Mouse (Mus musculus) bone marrow macrophage, adult 2 months (primary cell): ENCODE data around the gene Ralgds. TPM values are rescaled to one million over a fixed set of nuclear protein-coding genes. Genes with fewer than 3 reads are reported as not detected.
"Not testable (repeated sequence)": the region's sequence is repeated elsewhere in the genome, so short reads cannot be mapped to it uniquely, and the experiment has no call there.

Experiments used
- H3K27ac ChIP-seq: 2 replicates; pipeline ENCODE4 v1.5.1; 2012; ENCODE audit warnings: low read depth, low read length; ENCODE audit not compliant: insufficient read depth
- H3K4me1 ChIP-seq: 2 replicates; pipeline ENCODE4 v1.6.1; 2012; ENCODE audit warnings: low read length; ENCODE audit not compliant: control insufficient read depth, insufficient read depth
- H3K4me3 ChIP-seq: 2 replicates; pipeline ENCODE4 v1.5.1; 2012; ENCODE audit warnings: mild to moderate bottlenecking, low read length, moderate library complexity; ENCODE audit not compliant: insufficient read depth
- CTCF ChIP-seq: IDR thresholded peaks from 2 replicates; pipeline ENCODE4 v1.5.1; 2012; ENCODE audit warnings: low read depth, mild to moderate bottlenecking, low read length, moderate library complexity
- POLR2A ChIP-seq: IDR thresholded peaks from 2 replicates; pipeline ENCODE4 v1.6.1; 2012; ENCODE audit warnings: mild to moderate bottlenecking, low read depth, low read length, borderline replicate concordance
- polyA plus RNA-seq: library from polyadenylated mRNA; stranded (reverse); fragments of >200 nt; gene quantifications from 2 replicates; pipeline ENCODE4 v1.2.4, GENCODE M21; 2012; ENCODE audit not compliant: missing spikeins, insufficient read depth, insufficient read length

Gene Ralgds
- polyA plus RNA-seq, 1 experiment, result 37.0 TPM

DNA sequence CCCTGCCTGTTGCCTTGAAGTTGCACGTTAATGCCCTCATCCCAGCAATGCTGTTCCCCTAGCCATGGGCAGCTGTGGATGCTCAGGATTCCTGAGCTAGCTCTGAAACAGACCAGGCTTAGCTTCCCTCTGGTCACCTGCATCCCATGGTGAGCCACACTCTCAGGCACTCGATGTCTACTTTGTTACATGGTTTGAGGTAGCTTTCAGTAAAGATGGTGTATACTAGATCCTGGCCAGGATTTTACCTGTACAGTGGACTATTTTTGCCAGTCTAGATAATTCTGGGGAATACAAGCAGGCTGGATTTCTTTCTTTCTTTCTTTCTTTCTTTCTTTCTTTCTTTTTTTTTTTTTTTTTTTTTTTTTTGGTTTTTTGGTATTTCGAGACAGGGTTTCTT lies 7.1 kb upstream of the Ralgds start, which contains the start of gene Gm10134:
Gene Gm10134, plus strand, starts transcription at position 301 of the 400 bp plus-strand sequence.
- Histone ChIP-seq H3K4me1 (no peaks in the 10 kb centered on the region), H3K27ac (no peak within 1 kb of the TSS), H3K4me3 (no peak within 1 kb of the TSS)
- TF ChIP-seq POLR2A (no peak), CTCF (no peak)

DNA sequence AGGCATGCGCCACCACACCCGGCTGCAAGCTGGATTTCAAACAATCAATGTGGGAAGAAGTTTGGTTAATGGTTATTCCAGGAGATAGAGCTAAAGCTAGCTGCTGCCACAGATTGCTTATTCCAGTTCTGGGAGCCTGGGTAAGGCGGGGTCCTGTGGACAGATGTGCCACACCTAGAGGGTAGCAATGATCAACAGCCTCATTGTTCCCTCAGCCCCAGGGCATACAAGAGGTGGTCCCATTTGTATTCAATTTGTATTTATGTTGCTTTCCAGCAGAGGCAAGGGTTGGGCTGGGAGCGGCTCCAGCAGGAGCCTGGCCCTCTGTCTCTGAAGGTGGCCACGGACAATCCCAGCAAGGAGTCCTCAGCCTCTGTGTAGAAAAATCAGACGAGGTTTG lies 6.6 kb upstream of the Ralgds start:
- no peak overlapping the region for H3K27ac ChIP-seq
- H3K4me1 ChIP-seq, result no peaks in the 10 kb centered on the region
- TF ChIP-seq POLR2A, result no peak
- no peak for TF ChIP-seq CTCF
- no peak overlapping the region for H3K4me3 ChIP-seq

DNA sequence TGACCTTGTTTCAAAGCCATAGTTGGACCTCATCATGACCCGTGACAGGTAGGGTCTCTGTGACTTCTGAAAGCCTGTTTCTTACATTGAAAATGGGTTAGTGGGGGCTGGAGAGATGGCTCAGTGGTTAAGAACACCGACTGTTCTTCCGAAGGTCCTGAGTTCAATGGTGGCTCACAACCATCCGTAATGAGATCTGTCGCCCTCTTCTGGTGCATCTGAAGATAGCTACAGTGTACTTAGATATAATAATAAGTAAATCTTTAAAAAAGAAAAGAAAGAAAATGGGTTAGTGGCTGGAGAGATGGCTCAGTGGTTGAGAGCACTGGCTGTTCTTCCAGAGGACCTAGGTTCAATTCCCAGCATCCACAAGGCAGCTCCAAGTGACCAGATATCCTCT lies 1.3 kb upstream of the Ralgds start:
- H3K4me1 ChIP-seq, result not testable (repeated sequence)

DNA sequence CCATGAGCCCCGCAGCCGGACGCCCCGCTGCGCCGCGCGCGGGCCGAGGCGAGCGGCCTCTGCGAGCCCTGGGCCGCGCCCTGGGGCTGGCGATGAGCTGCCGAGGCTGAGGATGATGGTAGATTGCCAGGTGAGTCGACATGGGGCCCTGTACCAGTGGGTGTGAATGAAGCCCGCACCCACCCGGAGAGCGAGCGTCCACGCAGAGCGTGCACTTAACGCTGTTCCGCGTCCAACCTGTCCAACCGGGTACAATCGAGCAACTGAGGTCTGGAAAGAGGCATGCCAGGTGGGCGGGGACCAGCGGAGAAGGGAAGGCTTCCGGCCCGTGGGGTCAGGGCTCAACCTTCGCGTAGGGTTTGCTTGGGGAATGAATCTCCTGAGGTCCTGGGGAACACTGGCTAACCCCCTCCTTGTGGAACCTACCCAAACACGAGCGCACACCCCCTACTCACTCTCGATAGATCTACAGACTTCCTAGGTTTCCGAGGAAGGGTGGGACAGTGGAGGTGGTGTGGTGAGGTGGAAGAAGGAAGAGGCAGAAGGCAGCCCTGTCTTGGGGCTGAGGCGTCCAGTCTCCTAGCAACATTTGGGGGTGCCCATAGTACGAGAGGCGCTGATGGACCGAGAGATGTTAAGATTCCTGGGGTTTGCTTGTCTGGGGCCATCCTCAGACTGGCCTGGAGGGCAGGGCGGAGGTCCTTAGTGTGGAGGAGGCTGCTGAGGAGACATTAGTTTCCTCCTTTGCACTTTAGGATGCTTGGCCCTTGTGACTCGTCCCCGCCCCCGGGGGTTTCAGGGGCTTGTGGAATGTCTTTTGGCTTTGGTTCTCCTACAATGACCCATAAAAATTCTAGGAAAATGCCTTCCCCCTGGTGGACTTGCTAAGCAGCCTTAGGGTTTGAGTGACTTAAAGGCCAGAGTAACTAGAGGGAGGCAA lies 776 bp downstream of the Ralgds start:
- TF ChIP-seq CTCF (0 out of 2 replicates have a peak, but pooled peaks have one; percentile 15), POLR2A (no peak)
- peaks cover 15% of the 10 kb centered on the region for H3K4me1 ChIP-seq
- peak overlapping the region; percentile 79 for H3K4me3 ChIP-seq
- H3K27ac ChIP-seq, result no peak overlapping the region

More for the DNA sequence above, 1.3 kb upstream of the Ralgds start:
- not testable (repeated sequence) for H3K27ac ChIP-seq, H3K4me3 ChIP-seq

DNA sequence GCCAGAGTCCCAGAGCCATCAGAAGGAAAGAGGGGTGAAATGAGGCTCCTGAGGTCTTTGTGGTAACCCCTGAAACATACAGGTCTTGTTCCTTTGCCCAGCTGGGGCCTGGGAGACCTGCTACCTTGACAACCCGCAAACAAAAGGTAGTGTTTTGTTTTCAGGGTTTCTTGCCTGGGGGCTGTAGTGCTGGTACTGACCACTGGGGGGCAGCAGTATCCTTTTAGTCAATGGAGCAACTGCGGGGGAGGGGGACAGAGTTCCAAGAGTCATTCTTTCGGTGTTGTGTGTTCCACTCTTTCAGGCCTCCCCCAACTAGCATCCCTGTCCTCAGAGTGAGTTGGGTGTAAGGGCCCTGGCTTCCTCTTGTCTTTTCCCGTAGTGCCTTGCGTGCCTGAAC lies 1.6 kb downstream of the Ralgds start:
- peak; percentile 91 for TF ChIP-seq CTCF
- TF ChIP-seq POLR2A, result no peak
- no peak overlapping the region for H3K27ac ChIP-seq
- H3K4me3 ChIP-seq, result peak overlapping the region; percentile 79
- peaks cover 15% of the 10 kb centered on the region for H3K4me1 ChIP-seq

DNA sequence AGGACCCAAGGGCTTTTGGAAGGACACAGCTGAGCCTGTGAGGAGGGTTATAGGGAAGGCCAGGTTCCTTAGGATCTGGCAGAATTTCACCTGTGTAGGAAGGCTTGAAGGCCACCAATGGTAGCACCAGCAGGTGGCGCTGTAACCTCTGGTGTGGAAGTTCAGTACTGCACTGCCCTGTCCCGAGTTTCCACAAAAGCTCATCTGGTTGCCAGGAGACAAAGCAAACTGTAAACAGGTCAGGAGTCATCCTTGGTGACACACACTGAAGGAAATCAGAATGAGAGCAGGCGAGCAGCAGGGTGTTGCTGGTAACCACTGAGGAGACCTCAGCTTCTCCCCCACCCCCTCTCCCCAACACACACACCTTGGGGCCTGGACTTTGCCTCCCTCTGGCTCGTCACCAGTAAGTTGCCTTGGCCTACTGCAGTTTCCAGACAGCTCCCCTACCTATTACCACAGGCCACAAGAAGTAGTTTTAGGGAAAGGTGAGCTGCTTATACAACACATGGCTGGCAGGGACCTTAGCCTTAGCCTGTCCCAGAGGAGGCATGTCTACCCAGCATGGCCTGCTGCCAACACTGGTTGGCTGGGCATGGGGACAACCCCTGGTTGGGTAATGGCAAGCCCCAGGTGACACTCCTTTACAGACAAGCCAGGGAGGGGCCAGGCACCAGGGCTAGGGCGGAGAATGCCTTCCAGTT lies 4.4 kb downstream of the Ralgds start:
- Histone ChIP-seq H3K27ac (no peak overlapping the region), H3K4me3 (no peak overlapping the region), H3K4me1 (peaks cover 29% of the 10 kb centered on the region)
- no peak for TF ChIP-seq POLR2A
- TF ChIP-seq CTCF, result peak; percentile 95

DNA sequence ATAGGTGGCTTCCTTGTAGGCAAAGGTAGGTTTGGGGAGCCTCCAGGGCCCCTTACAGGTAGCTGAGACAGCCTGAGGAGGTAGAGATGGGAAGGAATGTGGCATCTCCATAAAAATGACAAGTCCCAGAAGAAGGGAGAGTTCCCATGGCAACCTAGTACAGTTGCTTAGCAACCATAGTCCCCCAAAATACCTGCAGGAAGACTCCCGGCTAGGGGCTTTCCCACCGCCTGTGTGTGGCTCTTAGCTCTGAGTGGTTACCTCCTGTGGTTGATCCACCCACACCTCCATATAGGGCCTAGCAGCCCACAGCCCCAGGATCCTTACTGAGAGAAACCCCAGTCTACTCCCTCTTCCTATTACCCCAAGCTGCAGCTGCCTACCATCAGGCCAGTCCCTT lies 5.3 kb downstream of the Ralgds start:
- Histone ChIP-seq H3K27ac (no peak overlapping the region), H3K4me1 (peaks cover 34% of the 10 kb centered on the region), H3K4me3 (no peak overlapping the region)
- no peak for TF ChIP-seq CTCF
- TF ChIP-seq POLR2A, result no peak

DNA sequence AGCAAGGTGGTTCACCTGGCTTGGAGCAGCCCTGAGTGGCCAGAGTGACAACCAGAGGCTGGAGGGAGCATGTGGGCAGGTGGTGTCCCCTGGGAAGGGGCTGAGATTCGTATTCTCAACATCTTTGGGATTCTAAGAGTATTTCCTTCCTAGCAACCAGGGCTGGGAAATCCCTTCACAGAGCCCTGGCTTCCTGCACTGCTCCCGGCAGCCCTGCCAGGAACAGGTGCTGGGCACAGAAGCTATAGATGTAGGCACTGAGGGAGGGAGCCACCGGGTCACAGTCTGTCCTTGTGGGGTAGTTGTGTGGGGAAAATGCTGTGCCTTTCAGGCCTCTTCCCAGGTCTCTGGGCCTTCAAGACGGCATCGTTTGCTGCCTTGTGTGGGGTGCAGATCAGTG lies 7.7 kb downstream of the Ralgds start:
- TF ChIP-seq CTCF, result no peak
- no peak for TF ChIP-seq POLR2A
- H3K4me3 ChIP-seq, result no peak overlapping the region
- H3K27ac ChIP-seq, result no peak overlapping the region
- peaks cover 47% of the 10 kb centered on the region for H3K4me1 ChIP-seq

DNA sequence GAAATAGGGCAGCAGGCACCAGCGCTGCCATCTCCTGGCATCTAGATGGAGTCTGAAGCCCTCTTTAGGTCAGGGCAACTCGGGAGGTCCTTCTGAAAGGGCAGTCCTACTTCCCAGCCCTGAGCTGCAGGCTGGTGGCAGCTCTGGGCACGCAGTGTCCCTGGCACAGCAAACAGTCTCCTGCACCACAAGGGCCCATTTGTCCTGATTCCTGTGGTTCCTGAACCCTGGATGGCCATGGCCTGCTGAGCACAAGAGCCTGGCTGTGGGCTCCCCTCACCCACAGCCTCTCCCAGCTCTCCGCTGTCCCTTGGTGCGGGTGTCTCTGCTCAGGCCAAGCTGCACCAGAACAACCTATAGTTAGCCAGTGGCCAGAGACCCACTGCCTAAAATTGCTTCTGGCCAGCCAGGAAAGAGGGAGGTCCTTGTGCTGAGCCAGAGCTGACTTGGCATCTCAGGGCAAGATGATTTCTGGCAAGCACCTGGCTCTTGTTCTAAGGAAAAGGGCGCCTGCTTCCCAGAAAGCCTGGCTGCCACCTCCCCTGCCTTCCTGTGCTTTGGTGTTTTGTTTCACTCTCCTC lies 8.7 kb downstream of the Ralgds start:
- TF ChIP-seq POLR2A (no peak), CTCF (no peak)
- H3K27ac ChIP-seq, result no peak overlapping the region
- peaks cover 56% of the 10 kb centered on the region for H3K4me1 ChIP-seq
- no peak overlapping the region for H3K4me3 ChIP-seq

DNA sequence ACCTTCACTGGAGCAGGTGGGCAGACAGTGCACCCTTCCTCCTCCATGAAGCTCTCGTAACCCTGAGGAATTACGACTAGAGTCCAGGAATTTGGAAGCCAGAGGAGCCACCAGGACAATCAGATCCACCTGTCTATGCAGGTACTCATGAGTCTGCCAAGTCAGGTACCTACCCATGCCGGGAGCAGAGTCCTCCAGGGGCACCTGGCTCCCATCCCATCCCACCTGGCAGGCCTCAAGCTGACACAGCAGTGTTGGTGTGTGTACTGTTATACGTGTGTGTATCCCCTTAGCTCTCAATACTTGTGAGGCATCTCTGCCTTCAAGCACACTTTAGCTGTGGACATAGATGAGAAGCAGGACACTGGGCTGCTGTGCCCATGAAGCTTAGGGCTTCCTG lies 9.2 kb downstream of the Ralgds start:
- no peak overlapping the region for H3K4me3 ChIP-seq
- no peak overlapping the region for H3K27ac ChIP-seq
- peaks cover 60% of the 10 kb centered on the region for H3K4me1 ChIP-seq
- no peak for TF ChIP-seq CTCF
- TF ChIP-seq POLR2A, result no peak
